Mouse (Mus musculus): Measurements from ENCODE around the gene Brd3.
"Not testable (repeated sequence)": the region's sequence is repeated elsewhere in the genome, so short reads cannot be mapped to it uniquely, and the experiment has no call there.

Brd3 gene

GRCm38 (mm10) chr2:27507562-27507961 is at the start of gene Brd3:
Gene Brd3, minus strand, starts transcription at chr2:27507662.
- DNase-seq (ENCODE audit: low read depth, low spot score), result no peak

- no peak for DNase-seq (ENCODE audit: low read depth, low spot score)
These were observed 49.5 kb upstream of the Brd3 start for GRCm38 (mm10) chr2:27556921-27557320.

- no peak for DNase-seq (ENCODE audit: low read depth, low spot score)
These were observed 46.8 kb upstream of the Brd3 start for GRCm38 (mm10) chr2:27554308-27554707.

GRCm38 (mm10) chr2:27552620-27553287 is 45.3 kb upstream of the Brd3 start:
- DNase-seq (ENCODE audit: low read depth, low spot score), result peak; percentile 74

GRCm38 (mm10) chr2:27548664-27549369 is 41.4 kb upstream of the Brd3 start:
- DNase-seq (ENCODE audit: low read depth, low spot score), result no peak

- DNase-seq (ENCODE audit: low read depth, low spot score), result no peak
These were observed 40.5 kb upstream of the Brd3 start for GRCm38 (mm10) chr2:27547986-27548385.

GRCm38 (mm10) chr2:27547326-27547725 is 39.9 kb upstream of the Brd3 start:
- DNase-seq (ENCODE audit: low read depth, low spot score), result no peak

GRCm38 (mm10) chr2:27546041-27546440 is 38.6 kb upstream of the Brd3 start:
- DNase-seq (ENCODE audit: low read depth, low spot score), result not testable (repeated sequence)

- not testable (repeated sequence) for DNase-seq (ENCODE audit: low read depth, low spot score)
These were observed 38.1 kb upstream of the Brd3 start for GRCm38 (mm10) chr2:27545517-27545916.

- DNase-seq (ENCODE audit: low read depth, low spot score), result no peak
These were observed 37.2 kb upstream of the Brd3 start for GRCm38 (mm10) chr2:27544613-27545012.

GRCm38 (mm10) chr2:27541225-27541624 is 33.8 kb upstream of the Brd3 start:
- no peak for DNase-seq (ENCODE audit: low read depth, low spot score)

- no peak for DNase-seq (ENCODE audit: low read depth, low spot score)
These were observed 33.0 kb upstream of the Brd3 start for GRCm38 (mm10) chr2:27540515-27540836.

- DNase-seq (ENCODE audit: low read depth, low spot score), result peak; percentile 95
These were observed 32.5 kb upstream of the Brd3 start for GRCm38 (mm10) chr2:27539772-27540514.

- peak; percentile 30 for DNase-seq (ENCODE audit: low read depth, low spot score)
These were observed 31.9 kb upstream of the Brd3 start for GRCm38 (mm10) chr2:27539336-27539735.

- DNase-seq (ENCODE audit: low read depth, low spot score), result not testable (repeated sequence)
These were observed 31.2 kb upstream of the Brd3 start for GRCm38 (mm10) chr2:27538455-27539330.

GRCm38 (mm10) chr2:27518283-27518682 is 10.8 kb upstream of the Brd3 start:
- peak; percentile 28 for DNase-seq (ENCODE audit: low read depth, low spot score)

GRCm38 (mm10) chr2:27516289-27516688 is 8.8 kb upstream of the Brd3 start:
- DNase-seq (ENCODE audit: low read depth, low spot score), result no peak

GRCm38 (mm10) chr2:27515341-27516166 is 8.1 kb upstream of the Brd3 start:
- peak; percentile 54 for DNase-seq (ENCODE audit: low read depth, low spot score)

- peak; percentile 95 for DNase-seq (ENCODE audit: low read depth, low spot score)
These were observed 7.3 kb upstream of the Brd3 start, which contains the start of gene Wdr5 for GRCm38 (mm10) chr2:27514639-27515328. Gene Wdr5, plus strand, starts transcription at chr2:27515157.

- DNase-seq (ENCODE audit: low read depth, low spot score), result no peak
These were observed 6.4 kb upstream of the Brd3 start for GRCm38 (mm10) chr2:27513861-27514260.
